Mouse (Mus musculus) heart, adult 11 months (tissue): ENCODE data around the gene Omt2a.
"Not testable (repeated sequence)": the region's sequence is repeated elsewhere in the genome, so short reads cannot be mapped to it uniquely, and the experiment has no call there.

Experiments used
- DNase-seq: peaks from one replicate; pipeline ENCODE4 v3.0.0; 2022

The Omt2a gene

GRCm38 (mm10) chr9:78296089-78296488 lies 18.5 kb downstream of the Omt2a start:
- DNase-seq = not testable (repeated sequence)

- not testable (repeated sequence) for DNase-seq
Measured at GRCm38 (mm10) chr9:78294781-78295180, 19.8 kb downstream of the Omt2a start.

GRCm38 (mm10) chr9:78293683-78294082 lies 20.9 kb downstream of the Omt2a start:
- not testable (repeated sequence) for DNase-seq

GRCm38 (mm10) chr9:78292462-78292861 lies 22.1 kb downstream of the Omt2a start:
- DNase-seq = not testable (repeated sequence)

GRCm38 (mm10) chr9:78289723-78290122 lies 24.9 kb downstream of the Omt2a start, which contains the start of gene Gm10639:
Gene Gm10639 (plus strand): TSS chr9:78289923.
- not testable (repeated sequence) for DNase-seq

- not testable (repeated sequence) for DNase-seq
Measured at GRCm38 (mm10) chr9:78289063-78289462, 25.5 kb downstream of the Omt2a start.

- not testable (repeated sequence) for DNase-seq
Measured at GRCm38 (mm10) chr9:78282002-78282711, 32.4 kb downstream of the Omt2a start.

GRCm38 (mm10) chr9:78270945-78271344 lies 43.7 kb downstream of the Omt2a start:
- not testable (repeated sequence) for DNase-seq
